Mouse (Mus musculus) bone marrow macrophage, adult 2 months (primary cell): Measurements from ENCODE around the gene Atp6v0a1. TPM values are rescaled to one million over a fixed set of nuclear protein-coding genes. Genes with fewer than 3 reads are reported as not detected.

Experiments used
- H3K27ac ChIP-seq: 2 replicates; pipeline ENCODE4 v1.5.1; 2012; ENCODE audit warnings: low read depth, low read length; ENCODE audit not compliant: insufficient read depth
- H3K4me1 ChIP-seq: 2 replicates; pipeline ENCODE4 v1.6.1; 2012; ENCODE audit warnings: low read length; ENCODE audit not compliant: control insufficient read depth, insufficient read depth
- H3K4me3 ChIP-seq: 2 replicates; pipeline ENCODE4 v1.5.1; 2012; ENCODE audit warnings: mild to moderate bottlenecking, low read length, moderate library complexity; ENCODE audit not compliant: insufficient read depth
- CTCF ChIP-seq: IDR thresholded peaks from 2 replicates; pipeline ENCODE4 v1.5.1; 2012; ENCODE audit warnings: low read depth, mild to moderate bottlenecking, low read length, moderate library complexity
- POLR2A ChIP-seq: IDR thresholded peaks from 2 replicates; pipeline ENCODE4 v1.6.1; 2012; ENCODE audit warnings: mild to moderate bottlenecking, low read depth, low read length, borderline replicate concordance
- polyA plus RNA-seq: library from polyadenylated mRNA; stranded (reverse); fragments of >200 nt; gene quantifications from 2 replicates; pipeline ENCODE4 v1.2.4, GENCODE M21; 2012; ENCODE audit not compliant: missing spikeins, insufficient read depth, insufficient read length

Gene Atp6v0a1
- polyA plus RNA-seq, 1 experiment: 186 TPM

DNA sequence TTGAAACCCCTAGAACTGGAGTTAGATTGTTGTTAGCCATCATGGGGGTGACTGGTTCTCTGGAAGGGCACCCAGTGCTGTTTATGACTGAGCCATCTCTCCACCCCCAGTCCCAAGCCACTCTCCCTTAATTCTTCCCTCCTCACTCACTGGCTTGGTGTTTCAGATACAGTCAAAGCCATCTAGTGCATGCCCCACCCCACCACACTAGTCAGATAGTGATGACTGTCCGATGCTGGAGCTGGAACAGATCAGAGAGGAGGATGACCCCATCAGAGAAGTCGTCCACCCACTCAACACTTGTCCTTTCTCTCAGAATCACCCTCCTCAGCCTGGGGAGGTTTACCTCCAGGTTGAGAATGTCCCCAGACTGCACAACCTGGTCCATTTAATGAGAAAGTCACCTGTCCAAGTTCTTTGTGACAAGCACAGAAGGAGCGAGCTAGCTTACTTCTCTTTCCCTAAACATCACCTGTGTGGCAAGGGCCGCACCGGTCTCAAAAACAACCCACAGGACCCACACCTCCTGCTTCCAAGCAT, 41.3 kb upstream of the Atp6v0a1 start:
- Histone ChIP-seq H3K4me1 (no peaks in the 10 kb centered on the region), H3K4me3 (no peak overlapping the region)

DNA sequence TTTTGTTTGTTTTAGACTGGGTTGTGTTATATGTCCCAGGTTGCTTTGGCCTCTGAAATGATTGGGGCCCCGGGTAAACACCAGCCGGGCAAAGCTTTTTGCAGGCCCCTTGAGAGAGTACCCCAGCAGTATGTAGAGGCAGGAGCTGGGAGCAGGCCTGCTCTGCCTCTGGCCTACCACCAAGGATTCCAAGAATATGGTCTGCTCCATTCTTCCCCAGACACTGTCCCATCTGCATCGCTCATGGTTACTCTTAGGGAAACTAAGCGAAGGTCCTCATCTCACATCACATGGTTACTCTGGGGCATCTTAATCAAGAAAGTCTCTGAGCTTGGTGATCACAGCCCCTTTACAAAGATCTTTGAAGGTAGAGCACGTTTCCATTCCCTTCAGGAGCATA, 40.8 kb upstream of the Atp6v0a1 start:
- Histone ChIP-seq H3K4me3 (no peak overlapping the region), H3K27ac (no peak overlapping the region), H3K4me1 (no peaks in the 10 kb centered on the region)
- TF ChIP-seq POLR2A (no peak), CTCF (no peak)

More for the DNA sequence above, 41.3 kb upstream of the Atp6v0a1 start:
- no peak overlapping the region for H3K27ac ChIP-seq
- no peak for TF ChIP-seq CTCF
- TF ChIP-seq POLR2A: no peak

DNA sequence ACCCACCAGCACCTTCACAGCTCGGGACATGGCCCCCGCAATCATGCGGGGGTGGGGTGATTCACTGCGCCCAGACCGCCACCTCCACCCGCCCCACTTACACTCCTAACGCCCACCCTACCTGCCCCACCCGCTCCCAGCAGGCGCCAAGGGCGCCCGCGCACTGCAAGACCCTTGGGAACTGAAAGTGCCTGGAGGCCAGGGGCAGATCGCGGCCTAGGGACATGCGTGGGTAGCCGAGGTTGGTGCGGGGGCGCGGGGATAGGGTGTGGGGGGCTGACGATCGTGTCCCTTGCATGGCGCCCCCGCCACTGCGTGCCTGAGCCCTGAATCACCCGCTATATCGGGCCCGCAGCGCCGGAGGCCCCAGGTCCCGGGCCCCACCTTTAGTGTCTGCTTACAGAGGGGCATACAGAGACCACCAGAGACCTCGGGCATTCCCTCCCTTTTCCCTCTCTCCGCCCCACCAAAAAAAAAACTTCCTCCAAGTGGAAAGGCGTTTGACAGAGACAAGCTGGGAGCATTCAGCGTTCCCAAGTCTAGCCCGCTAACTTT, 40.0 kb upstream of the Atp6v0a1 start:
- H3K4me1 ChIP-seq: peaks cover under 1% of the 10 kb centered on the region
- H3K4me3 ChIP-seq: peak overlapping the region; percentile 64

DNA sequence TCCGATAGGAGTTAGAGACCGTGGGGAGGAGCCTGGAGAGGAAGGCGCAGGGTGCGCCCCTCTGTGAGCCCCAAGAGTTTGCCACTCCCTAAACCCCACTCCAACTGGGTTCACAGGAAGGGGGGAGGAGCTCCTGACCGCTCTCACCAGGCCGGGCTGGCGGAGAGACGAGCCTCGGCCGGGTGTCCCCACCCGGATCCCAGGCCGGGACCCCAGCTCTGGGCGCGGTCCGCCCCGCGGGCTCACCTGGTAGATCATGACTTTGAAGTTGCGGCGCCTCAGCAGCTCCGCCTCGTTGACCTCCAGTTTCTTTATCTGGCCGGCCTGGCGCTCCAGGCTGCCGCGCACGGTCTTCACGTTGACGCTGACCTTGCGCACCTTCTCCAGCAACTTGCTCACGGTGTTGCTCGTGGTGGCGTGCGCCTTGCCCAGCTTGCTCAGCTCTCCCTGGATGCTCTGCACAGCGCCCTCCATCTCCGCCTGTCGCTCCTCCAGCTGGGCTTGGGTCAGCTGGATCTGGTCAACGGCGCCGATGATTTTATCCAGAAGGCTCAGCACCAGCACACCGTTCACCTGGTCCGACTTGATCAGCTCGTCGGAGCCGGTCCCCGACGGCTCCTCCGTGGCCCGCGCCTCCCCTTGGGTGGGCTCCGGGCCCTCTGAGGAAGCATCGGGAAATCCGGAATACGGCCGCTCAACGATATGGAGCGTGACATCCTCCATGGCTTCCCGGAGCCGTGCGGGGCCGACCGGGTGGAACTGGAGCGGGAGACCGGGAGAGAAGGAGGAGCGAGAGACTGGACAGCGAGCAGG, 39.3 kb upstream of the Atp6v0a1 start:
- H3K4me3 ChIP-seq: peak overlapping the region; percentile 64
- TF ChIP-seq POLR2A: no peak
- TF ChIP-seq CTCF: no peak
- no peak overlapping the region for H3K27ac ChIP-seq
- H3K4me1 ChIP-seq: peaks cover 5% of the 10 kb centered on the region

More for the DNA sequence above, 40.0 kb upstream of the Atp6v0a1 start:
- H3K27ac ChIP-seq: no peak overlapping the region
- no peak for TF ChIP-seq POLR2A
- TF ChIP-seq CTCF: no peak

DNA sequence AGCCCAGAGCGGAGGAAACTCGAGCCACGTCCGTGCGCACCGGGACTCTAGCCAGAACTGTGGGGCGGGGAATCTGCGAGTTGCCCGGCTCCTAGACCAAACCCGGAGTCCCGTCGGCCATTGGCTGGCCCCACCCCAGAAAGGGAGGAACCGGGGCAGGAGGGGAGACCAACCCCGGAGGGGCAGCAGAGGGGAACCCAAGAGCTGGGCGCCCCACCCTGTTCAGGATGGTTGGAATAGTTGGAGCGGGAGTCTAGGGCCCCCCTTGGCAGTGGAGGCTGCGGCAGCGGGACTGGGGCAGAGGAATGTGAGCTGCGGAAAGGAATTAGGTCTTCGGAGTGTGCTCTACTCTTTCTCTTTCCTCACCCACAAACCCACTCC, 38.7 kb upstream of the Atp6v0a1 start, which contains the start of gene Cavin1:
Cavin1 (minus strand) TSS at position 331 of the 381 bp plus-strand sequence.
- Histone ChIP-seq H3K27ac (no peak within 1 kb of the TSS), H3K4me1 (peaks cover 5% of the 10 kb centered on the region), H3K4me3 (peak within 1 kb of the TSS; percentile 64)
- no peak for TF ChIP-seq CTCF
- TF ChIP-seq POLR2A: no peak

DNA sequence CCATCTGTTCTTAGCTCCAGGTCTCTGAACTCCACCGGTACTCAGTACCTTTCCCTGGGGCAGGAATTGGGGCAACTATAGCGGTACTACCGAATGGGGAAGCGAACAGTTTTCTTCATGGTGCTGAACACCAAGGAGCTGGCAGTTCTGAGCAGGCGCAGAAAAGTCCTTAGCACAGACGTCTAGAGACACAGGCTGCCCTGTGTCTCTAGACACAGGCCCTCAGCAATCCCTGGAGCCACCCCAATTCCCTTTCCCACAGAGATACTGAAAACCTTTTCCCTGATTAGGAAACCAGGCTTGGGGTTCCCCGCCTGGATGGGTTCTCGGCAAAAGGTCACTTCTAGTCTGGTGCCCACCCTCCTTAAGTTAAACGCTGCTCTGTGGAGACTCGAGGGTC, 37.8 kb upstream of the Atp6v0a1 start:
- Histone ChIP-seq H3K4me1 (peaks cover 5% of the 10 kb centered on the region), H3K4me3 (no peak overlapping the region), H3K27ac (no peak overlapping the region)
- TF ChIP-seq CTCF (no peak), POLR2A (no peak)

DNA sequence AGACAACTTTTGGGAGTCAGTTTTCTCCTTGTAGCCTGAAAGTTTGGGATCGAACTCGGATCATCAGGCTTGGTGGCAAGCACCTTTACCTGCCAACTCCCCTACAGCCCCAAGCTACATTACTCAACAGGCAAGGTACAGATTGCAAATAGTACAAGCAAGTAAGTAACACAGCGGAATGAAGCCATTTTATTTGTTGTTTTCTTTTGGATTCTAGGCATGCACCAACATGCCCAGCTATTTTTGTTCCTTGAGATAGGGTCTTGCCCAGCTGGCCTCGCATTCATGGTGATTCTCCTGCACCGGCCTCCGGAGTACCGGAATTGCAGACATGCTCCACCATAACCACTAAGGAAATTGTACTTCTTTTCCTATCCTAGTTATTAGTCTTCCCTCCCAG, 36.0 kb upstream of the Atp6v0a1 start:
- Histone ChIP-seq H3K27ac (no peak overlapping the region), H3K4me3 (no peak overlapping the region), H3K4me1 (peaks cover 5% of the 10 kb centered on the region)
- TF ChIP-seq CTCF (no peak), POLR2A (no peak)

DNA sequence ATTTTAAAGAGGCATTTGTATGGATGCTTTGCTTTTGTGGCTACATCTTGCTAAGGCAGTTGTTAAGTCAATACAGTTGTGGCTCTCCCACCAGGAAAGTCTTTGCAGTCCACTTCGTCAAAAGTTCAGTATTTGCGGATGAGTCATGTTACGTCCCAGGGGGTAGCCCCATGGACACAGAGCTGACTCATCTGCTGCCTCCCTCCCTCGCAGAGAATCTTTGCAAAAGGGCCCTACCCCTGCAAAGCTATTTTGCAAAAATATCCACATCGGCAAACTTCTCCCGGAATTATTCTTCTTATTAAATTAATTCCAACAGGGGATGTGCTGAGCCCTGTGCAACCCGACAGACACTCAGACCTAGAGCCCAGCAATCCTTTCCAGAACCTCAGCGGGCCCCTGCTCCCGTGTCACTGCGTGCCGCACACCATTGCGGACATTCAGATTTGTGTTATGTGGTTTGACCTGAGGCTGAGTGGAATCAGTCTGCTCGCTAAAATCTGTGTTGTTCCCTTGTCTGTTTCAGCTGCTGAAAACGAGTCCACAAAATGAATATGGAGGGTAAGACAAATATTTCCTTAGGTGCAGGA, 34.8 kb upstream of the Atp6v0a1 start:
- no peak overlapping the region for H3K27ac ChIP-seq
- peaks cover 5% of the 10 kb centered on the region for H3K4me1 ChIP-seq
- H3K4me3 ChIP-seq: no peak overlapping the region
- TF ChIP-seq CTCF (no peak), POLR2A (no peak)

DNA sequence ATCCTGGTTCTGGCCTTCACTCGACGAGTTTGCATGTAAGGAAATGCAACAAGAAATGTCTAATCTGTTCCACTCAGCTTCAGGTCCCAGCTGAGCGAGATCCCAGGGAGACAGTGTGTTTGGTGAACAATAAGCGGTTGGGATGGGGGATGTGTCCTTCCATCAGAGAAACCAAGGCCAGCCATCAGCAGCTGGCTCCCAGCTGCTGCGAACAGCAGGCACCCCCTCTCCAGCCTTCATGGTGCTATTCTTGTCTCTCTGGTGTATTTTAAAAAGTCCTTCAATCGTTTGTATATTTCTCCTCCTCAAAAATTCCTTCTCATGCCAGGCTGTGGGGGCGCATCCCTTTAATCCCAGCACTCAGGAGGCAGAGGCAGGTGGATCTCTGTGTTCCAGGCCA, 34.0 kb upstream of the Atp6v0a1 start:
- peaks cover 5% of the 10 kb centered on the region for H3K4me1 ChIP-seq
- no peak overlapping the region for H3K4me3 ChIP-seq
- H3K27ac ChIP-seq: no peak overlapping the region
- TF ChIP-seq POLR2A (no peak), CTCF (no peak)

DNA sequence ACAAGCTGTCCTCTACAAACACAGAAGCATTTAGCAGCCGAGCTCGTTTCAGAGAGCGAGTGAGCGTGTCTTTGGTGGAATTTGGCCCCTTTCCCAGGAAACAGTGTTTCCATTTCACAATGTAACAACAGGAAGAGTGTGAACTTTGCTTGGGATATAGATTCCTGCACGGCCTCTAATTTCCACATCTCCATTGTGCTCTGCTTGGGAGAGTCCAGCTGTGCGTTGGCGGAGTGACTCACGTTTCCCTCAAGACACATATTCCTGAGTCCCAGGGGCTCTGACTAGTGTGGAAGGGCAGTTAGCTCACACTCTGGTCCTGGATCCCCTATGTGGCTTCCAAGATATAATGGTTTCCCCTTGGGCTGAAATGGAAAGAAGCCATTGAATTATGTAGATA, 29.4 kb upstream of the Atp6v0a1 start:
- TF ChIP-seq POLR2A (no peak), CTCF (no peak)
- Histone ChIP-seq H3K4me3 (no peak overlapping the region), H3K27ac (no peak overlapping the region), H3K4me1 (peaks cover 5% of the 10 kb centered on the region)
